Mouse (Mus musculus) liver, postnatal 0 days (tissue): Measurements from ENCODE around the gene Zbtb46.

Experiments
- CTCF ChIP-seq: sonication (generic); IDR thresholded peaks from 2 replicates; pipeline ENCODE4 v1.5.1; 2016; ENCODE audit warnings: antibody characterized with exemption, low read depth
- EP300 ChIP-seq: IDR thresholded peaks from 2 replicates; pipeline ENCODE4 v1.6.1; 2016; ENCODE audit warnings: antibody characterized with exemption, low read depth, mild to moderate bottlenecking

DNA sequence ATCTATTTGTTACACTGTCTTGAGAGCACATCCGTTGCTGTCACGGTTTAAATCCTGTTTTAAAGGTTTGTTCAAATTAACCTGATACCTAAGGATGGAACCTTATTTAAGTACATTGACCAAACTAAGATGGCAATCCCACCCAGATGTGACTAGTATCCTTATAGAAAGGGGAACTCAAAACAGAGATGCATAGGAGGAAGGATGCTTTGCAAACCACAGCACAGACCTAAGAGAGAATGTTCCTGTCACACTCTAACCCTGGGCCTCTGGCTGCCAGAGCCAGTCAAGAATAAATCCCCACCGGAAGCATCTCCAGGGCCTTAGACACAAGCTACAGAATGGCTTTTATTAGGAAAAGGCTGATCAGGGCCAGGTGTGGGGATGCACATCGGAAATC is 21.1 kb downstream of the Zbtb46 start:
- TF ChIP-seq EP300 = no peak
- no peak for TF ChIP-seq CTCF
